Mouse (Mus musculus) kidney, adult 18-20 months (tissue): Measurements from ENCODE around the gene 1700113H08Rik.

Experiments
- DNase-seq: peaks from one replicate; pipeline ENCODE4 v3.0.0; 2021

The 1700113H08Rik gene

DNA sequence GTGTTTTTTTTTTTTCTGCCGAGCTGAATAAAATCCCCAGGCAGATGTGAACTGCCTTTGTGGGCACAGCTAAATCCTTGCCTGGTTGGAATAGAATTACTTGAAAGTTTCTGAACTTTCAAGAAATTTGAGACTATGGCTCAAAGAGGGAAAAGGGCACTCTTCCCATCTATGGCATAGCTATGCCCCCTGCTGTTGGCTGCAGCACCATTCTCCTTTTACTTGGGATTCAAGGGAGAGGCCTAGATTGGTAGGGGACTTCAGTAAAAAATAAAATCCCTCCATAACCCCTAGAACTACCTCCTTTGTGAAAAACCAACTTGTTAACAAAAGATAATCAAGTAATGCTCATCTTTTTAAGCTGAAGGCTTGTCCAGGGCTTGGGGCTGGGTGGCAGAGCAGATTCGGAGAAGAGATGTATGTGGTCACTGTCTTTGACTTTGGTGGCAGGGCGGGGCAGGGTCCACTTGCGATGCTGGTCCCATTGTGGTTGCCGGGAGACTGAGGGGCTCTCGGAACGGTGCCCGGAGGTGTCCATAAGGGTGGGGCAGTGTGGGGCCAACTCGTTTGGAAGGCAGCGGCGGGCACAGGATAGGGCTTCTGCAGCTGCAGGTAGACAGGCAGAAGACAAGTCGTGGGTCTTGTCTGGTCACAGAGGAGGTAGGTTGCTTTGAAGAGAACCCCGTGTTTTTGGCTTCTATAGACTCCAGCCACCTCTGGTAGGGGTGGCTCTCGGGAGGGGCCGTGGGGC, at the start of gene 1700113H08Rik:
1700113H08Rik (plus strand) TSS at position 546 of the 751 bp plus-strand sequence.
- no peak for DNase-seq

DNA sequence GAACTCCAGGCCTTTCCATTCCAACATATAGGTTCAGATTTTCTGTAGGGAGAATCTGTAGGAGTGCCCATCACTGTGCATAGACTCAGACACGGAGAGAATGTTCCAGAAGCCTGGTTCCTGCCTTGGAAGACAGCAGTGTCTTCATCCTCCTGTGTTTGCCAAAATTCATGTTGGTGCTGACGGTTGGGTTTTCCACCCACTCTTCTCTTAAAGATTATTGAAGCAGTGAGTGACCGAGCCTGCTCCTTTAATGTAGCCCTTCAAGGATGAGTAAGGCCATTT, 49.7 kb upstream of the 1700113H08Rik start:
- no peak for DNase-seq

DNA sequence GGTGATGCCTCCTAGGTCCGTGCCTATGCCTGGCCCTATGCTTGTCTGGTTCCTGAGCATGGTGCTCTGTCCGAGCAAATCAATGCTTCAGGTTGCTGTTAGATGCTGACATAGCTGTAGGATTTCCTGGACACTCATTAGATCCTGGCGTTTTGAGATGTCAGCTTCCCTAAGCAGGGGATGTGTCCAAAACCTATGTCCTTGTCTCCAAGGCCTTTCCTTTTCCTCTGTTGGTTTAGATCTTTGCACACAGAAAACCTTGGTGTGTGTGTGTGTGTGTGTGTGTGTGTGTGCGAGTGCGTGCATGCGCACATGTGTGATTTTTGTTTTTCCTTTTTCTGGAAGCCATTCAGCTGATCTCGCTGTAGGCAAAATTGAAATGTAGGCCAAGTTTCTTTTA, 45.8 kb upstream of the 1700113H08Rik start:
- DNase-seq = no peak

DNA sequence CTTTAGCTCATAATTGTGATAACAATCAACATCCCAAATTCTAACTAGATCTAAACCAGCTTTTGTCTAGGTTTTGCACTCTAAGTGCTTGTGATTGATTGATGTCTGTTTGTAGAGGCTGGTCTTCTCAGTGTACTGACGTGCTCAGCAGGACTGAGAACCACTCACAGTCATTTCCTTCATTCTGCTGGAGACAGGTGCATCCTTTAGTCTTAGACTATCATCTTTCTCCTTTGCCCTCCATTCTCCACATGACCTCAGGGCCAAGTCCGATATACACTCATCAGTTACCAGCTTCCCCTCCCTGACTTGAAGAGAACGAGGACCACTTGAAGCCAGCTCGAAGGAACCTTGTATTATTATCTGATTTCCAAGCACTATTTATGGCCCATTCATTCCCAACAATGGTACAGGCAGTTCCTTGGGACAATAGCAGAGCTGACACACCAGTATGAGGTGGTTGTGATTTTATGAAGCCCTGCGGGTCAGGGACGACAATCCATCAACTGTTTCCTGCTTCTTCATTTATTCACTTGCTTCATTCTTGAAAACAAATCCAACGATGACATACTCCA, 43.4 kb upstream of the 1700113H08Rik start:
- DNase-seq = no peak

DNA sequence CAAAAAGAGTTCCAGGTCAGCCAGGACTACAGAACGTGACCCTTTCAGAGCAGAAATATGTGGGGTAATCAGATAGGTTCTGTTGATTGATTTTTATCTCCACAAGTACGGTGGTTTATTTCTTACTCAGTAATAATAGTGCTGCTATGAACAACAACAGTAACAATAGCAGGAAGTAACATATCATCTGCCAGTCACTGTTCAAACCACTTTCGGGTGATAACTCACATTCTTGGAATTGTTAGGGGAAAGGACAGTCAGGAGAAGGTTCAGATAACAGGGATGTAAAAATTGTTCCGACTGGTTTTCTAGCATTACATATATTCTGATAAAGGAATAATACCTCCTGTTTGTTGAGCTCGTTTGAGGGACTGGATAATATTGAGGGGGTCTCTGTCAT, 42.4 kb upstream of the 1700113H08Rik start:
- no peak for DNase-seq

DNA sequence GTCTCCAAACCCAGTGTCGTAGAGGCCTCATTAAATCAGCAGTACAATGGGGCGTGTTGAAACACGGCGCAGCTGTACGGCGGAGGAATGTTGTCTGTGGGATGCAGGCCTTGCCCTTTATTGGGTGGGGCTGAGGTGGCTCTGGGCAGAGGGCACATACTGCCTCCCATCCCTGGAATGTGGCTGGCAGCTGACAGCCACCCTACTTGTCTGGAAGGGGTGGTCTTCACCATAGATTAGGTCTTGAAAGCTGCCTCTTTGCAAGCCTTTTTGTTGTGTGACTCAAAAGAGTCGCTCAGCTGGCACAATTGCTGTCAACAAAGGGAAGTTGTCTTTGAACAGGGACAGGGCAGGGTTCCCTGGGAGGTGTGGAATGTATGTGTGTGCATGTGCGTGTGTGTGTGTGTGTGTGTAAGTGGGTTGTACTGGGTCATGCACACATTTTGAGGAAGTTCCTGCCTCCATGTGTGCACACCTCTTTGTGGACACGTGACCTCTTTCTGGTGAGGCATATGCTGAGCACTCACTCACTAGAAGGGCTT, 41.6 kb upstream of the 1700113H08Rik start:
- no peak for DNase-seq

DNA sequence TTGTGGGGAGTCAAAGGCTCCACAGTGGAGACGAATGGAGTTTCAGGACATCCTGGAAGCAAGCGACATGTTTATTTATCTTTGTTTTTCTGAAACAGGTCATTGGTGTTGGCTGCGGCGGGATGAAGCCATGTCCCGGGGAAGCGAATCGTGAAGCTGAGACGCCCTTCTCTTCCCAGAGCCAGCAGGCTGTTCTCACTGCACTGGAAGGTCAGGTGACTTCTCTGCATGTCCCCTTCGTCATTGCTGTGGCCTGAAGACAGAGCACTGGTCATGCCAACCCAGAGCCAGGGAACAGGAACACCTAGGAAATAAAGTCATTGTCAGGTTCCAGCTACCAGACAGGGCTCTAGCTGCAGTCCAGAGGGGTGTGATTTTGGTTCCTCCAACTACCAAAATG, 39.0 kb upstream of the 1700113H08Rik start:
- no peak for DNase-seq

DNA sequence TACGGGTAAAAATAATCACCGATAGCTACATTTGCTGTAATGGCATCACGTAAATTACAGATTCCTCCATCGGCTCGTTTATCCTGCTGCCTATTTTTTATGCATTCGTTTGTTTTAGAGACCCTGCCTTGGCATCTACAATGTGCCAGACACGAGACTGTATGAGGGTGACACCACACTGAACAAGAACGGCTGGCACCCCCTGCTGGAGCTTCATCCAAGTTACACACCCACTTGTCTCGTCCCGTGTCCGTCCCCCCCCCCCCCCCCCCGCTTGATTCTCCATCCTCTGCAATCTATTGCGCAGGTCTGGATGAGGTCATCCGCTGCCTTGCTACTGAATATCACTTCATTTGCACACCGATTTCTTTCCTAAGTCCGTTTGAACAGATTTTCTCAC, 37.1 kb upstream of the 1700113H08Rik start:
- peak; percentile 12 for DNase-seq

DNA sequence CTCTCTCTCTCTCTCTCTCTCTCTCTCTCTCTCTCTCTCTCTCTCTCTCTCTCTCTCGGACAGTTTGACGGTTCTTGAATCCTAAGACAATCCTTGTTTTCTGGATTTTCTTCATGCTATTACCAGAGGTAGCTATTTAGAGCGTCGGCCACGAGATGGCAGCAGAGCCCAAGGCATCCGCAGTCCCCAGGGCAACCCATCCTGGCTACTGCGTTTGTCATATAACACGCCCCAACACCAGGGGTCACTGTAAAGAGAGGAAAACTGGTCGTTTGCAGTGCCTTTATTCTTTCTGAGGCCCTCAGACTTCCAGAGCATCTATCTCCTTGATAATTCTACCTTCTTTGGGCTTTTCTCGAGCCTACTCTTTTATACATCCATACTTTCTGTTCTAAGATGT, 33.0 kb upstream of the 1700113H08Rik start:
- DNase-seq = peak; percentile 65

DNA sequence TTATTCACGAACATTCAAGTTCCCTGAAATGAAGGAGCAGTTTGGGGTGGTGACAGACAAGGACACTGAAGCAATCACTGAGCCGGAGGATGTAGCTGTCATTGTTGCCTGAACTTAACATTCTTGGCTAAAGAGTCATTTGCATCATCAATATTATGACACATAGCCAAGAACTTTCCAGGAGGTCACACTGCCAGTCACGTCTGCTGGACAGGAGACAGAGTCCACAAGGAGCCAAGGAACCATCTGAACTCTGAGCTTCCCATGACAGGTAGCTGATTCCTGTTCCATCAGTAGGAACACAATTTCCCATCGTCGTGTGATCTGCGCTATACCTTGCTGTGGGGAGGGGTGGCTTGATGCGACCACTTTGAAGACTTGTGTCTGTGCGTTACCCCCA, 25.1 kb upstream of the 1700113H08Rik start:
- DNase-seq = no peak

DNA sequence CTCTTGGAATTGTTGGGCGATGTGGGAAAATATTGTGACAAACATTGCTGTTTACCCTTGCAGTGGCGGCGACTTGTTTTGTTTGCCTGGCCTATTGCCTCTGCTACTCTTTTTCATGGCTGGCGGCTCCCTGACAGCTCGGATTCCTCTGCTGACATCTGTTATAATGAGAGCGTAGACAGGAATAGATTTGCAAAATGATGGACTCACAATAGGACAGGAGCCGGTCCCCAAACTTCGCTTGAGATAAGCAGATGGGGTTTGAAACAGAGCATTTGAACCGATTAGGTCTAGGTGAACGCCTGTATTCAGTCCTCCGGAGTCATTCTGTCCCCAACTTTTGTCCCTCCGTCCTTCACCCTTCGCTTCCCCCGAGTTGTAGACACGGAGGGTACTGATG, 22.0 kb upstream of the 1700113H08Rik start:
- no peak for DNase-seq

DNA sequence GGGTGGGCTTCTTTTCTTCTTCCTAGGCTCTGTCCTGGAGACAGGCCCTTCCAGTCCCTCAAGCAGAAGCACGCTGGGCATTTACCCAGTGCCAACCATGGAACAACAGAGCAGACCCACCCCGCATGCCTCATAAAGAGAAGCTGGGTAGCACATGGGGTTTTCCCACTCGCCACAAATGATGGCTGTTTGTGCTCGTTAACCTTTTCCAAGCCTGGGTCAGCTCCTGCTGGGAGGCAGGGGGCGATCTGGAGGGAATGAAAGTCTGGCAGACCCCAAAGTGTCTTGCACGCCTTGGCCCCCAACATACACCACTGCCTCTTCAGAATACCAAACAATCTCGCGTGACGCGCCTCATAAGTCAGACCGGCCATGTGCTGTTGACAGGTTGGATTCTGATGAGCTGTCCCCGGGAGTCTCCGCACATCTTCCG, 21.6 kb upstream of the 1700113H08Rik start:
- no peak for DNase-seq

DNA sequence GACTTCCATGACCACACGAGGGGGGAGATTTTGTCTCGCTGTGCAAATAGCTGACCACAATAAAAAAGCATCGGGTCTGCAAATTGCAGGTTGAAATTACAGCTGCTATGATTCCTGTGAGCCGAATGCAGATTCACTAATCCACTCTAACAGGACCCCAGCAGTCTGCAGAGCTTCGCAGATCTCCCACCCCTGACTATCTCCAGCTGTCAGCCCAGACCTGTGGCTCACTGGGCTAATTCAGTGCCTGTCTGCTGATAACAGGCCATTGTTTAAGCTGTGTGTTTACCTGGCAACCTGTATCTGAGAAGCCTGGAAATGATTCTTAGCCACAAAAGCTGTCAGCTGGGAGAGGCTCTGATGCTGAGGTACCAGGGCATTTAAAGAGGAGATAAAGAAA, 20.8 kb upstream of the 1700113H08Rik start:
- no peak for DNase-seq

DNA sequence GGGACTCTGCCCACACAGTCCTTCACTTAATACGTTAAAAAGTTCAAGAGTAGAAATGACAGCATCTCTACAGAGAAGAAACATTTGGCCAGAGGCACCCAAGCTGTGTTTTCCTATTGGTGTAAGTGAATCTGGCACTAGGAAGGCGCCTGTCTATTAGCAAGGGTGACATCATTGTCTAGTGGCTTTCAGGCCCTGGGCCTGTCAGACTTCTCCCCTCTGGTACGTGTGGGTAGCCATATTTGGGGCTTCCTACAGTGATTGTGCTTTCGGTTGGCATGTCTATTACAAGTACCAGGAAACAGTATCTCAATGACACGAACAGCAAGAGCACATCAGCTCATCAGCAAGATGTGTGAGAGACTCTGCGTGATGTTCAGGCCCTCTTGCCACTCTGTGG, 18.5 kb upstream of the 1700113H08Rik start:
- DNase-seq = no peak

DNA sequence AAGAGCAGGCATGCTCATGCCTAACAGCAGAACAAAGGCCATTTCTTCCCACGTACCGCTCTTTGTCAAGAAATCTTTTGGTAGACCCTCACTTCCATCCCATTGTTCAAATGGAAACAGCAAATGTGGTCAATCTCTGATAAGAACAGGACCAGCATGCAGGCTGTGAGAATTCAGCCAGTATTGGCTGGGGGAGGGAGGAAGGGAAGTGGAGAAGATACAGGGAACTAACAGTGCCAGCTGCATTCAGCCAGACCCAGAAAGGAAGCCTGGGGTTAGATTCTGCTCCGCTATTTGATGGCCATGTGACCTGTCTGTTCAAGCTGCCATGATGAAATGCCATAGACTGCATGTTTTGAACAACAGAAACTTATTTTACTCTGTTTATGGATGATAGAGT, 18.0 kb upstream of the 1700113H08Rik start:
- no peak for DNase-seq

DNA sequence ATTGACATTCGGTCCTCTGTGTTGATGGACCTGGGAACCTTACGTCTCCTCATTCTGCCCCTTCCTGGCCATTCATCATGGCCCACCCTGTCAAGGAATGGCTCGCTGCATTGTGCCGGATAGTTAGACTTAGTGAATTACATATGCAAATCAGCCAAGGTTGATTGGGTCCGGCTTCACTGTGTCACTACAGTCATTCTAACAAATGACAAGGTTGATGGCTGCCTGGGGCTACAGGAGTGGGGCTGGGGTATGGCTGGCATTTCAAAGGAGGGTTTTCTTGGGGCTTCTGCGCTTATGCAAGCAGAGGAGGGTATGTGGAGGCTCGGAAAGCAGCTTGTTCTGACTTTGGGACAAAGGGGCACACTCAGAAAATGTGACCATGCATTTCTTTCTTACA, 16.6 kb upstream of the 1700113H08Rik start:
- no peak for DNase-seq

DNA sequence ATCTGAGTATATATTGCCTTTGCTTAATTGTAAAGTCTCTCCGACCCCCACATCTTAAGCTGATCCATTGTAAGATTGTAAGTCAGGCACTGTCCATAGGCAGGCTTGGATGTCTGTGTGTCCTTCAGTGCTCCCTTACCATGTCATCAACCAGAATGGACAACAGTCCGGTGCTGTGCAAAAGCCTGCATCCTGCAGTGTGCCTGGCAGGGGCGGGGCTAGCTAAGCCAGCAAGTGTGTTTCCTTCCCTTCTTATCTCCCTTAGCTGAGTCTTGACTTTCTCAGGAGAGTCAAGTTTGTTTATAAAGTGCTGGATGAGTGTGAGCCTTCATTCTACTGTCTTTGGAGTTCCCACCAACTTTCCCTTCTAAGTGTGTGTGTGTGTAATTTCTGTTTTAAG, 12.6 kb upstream of the 1700113H08Rik start:
- DNase-seq = no peak

DNA sequence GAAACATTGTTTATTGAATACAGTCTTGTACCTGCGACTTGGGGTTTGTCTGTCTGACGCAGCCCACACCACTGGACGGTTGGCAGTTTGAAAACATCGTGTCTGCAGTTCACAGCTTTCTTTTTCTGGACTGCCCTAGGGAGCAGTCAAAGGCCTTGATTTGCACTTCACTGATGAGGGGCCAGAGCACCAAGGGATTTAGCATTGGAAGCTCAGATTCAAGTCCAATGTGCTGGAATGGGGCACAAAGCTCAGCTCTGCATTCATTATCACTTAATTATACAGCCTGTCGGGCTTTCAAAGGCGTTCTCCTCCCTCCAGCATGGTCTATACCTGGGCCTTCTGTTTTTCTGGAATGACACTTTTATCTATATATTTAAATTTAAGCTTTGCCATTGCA, 11.4 kb upstream of the 1700113H08Rik start:
- DNase-seq = no peak

DNA sequence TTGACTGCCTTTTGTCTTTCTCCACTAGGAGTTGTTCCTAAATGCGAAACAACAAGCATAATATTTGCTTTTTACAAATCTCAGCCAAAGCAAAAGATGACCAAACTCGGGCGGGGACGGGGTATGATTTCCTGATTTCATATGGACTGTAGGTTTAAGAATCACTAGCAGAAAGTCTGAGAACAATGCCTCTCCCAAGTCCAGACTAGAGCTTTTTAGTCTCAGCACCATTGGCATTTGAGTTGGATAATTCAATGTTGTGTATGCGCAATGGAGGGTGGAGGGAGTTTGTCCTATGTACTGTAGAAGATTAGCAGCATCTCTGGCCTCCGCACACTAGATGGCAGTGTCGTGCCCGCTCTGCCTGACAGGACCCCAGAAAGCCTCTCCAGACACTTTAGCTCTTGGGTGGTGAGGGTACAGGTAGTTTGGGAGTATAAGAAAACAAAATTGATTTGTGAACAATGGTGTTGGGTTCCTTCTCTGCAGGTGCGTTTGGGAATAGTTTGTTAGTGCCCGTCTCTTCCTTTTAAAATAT, 10.8 kb upstream of the 1700113H08Rik start:
- no peak for DNase-seq

DNA sequence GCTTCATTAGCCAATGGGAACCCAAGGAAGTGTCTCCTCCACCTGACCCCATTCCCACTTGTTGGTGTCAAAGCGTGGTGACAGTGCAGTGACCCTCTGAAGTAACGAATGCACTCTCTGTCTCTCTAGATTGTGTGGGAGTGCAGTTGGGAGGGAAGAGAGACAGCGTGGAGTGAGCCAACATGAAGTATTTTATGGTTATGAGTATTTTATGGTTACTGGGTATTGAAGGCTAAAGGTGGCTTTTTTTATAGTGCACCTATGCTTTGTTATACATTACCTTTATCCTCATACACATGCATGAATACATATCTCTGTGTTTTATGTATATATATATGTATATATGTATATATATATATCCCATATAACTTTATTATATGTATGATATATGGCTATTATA, 8.7 kb upstream of the 1700113H08Rik start:
- DNase-seq = no peak

DNA sequence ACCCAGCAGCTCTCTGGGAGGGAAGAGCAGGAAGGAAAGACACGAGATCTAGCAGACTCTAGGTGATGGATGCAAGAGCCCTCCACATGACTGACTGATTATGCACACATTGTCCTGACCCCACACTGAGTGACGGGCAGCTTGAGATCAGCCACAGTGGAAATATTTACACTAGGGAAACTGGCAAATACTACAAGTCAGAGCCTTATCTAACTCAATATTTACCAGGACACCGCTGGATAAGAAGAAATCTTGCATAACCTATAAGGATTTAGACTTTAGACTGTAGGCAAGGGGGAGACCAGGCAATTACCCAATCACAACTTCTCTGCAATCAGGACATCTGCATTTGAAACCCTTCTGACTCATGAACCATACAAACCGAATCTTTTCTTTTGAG, 6.1 kb upstream of the 1700113H08Rik start:
- DNase-seq = no peak

DNA sequence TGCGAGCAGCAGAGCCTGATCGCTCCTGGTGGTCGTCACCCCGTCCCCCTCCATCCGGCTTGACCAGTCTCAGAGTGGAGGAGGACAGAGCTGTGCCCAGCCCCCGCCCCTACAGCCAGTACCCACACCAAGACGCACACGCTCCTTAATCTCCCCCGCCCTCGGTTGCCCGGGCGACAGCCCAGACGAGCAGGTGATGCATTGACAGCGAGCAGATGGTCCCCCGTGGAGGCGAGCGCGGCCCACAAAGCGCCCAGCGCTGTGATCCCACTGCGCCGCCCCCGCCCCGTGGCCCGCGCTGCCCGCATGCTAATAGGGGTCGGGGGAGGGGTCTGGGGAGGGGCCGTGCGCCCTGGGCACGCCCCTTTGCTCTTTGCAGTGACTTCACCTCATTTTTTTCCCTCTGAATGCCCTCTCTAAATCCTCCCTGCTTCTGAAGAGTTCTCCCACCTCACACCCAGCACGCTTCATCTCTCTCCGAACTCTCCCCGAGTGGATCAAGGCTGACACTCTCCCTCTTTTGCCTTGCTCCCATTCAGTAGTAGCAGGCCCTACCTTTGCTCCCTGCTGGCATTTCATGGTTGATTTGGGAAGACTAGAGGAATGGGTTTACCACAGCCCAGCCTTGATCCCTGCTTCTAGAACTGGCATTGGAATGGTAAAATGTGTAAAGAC, 543 bp downstream of the 1700113H08Rik start:
- DNase-seq = no peak

DNA sequence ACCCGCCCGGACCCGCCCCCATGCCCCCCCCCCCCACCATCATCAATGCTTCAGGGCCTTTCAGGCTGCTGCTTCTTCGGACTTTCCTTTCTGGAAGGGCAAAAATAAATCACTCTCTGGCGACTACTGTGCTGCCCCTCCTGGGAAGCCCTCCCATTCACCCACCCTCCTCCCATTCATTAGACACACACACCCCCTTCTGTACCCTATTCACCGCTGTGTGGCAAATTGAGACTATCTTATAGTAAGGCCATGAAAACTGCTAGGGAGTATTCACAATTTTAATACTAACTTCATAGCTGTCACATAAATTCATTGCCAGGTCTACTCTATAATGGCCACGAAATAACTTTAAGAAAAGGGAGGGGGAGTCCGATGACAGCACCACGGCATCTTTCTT, 1.1 kb downstream of the 1700113H08Rik start:
- no peak for DNase-seq

DNA sequence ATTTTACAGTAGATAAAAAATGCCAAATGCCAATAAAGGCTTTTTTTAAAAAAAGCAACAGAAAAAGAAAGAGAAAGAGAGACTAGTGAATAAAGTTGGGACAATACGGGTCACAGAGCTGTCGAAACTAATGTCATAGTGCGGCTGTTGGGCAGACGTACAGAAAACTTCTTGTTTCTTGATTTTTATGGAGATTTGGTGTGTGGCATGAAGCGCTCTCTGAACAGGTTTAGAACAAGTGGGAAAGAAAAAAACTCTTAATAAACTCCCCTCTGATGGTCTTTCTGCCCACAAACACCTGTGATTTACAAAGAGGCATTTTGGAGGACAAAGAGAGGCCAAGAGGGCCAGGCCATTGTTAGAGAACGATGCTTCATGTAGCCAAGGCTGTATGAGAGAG, 1.6 kb downstream of the 1700113H08Rik start:
- DNase-seq = no peak
